Mouse (Mus musculus): ENCODE data around the gene Slc10a1.

The Slc10a1 gene

DNA sequence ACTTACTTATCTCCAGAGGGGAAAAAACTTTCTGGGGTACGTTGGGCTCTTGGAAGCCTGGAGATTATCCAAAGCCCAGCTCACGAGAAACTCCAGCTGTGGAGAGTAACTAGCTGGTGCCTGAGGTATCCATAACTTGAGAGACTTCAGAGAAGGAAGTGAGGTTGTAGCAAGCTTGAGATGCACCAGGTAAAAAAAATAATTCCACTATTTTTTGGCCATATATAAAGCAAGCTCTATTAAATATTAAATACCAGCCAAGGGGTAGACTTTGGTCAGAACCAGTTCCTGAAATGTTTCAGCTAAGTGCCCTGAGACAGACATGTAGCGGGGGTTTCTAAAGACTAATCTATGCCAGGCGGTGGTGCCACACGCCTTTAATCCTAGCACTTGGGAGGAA is at the start of gene Slc10a1:
Slc10a1 (minus strand) TSS at position 101 of the 400 bp plus-strand sequence.
- no peak for DNase-seq

DNA sequence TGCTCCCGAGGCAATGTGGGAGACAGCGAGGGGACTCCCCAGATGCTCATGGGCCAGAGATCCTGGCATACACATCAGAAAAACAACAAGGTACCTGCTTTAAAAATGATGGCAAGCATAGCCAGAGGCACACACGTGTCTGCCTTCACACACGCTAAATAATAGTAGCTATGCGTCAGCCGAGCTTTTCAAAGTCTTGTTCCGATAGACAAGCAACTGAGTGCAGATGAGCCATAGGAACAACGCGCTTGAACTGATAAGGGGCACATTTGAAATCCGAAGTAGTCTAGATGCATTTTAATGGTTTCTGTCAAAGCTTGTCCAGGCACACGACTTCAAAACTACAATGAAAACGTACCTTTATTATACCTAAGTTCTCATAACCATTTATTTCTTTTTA is 49.1 kb upstream of the Slc10a1 start:
- no peak for DNase-seq

DNA sequence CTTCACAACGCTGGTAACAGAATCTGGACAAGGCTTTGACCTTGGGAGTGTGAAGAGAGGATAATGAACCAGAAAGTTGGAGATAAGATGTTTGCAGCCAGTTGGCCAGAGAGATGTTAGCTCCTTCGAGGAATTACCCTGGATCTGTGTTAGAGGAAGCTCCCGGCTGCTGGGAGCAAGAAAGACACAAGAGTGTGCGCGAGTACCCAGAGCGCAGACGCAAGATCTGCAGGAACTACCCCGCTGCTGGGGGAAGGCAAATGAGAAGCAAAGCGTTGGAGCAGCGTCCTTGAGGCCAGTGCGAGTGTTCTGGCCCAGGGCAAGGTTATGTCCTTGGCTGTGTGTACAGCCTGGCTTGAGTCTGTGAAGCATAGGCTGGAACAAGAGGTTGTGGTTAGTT is 45.0 kb upstream of the Slc10a1 start:
- DNase-seq, result no peak

DNA sequence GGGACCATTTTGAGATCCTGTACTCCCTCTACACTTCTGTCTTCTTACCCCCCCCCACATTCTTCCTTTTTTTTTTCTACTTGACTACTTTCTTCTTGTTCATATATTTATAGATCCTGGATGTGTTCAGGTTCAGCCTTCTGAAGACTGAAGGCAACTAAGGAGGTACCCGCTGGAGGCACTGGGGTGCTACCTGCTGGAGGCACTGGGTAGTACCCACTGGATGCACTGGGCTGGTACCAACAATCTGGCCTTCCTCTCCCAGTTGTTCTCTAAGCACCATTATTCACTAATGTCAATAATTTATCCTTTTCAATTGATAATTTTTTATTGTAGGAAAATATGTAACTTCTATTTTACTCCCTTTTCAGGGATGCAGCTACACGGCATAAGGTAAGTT is 43.5 kb upstream of the Slc10a1 start:
- DNase-seq, result no peak

DNA sequence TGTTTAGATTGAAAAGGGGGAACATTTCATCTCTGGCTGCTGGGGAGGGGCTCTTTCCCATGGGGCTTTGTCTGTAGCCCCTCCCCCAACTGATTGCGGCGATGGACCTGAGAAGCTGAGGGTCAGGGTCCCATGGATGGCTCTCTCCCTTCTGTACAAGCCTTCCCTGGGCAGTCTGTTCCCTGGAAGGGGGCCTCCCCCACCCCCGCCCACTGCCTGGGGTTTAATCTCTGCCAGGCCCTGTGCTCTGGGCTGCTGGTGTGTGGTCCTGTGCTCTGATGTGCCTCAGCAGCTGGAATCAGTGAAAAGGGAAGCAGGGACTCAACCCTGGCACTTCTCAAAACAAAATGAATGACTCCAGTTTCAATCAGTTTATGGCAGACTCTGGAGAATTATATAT is 41.3 kb upstream of the Slc10a1 start:
- DNase-seq, result no peak

DNA sequence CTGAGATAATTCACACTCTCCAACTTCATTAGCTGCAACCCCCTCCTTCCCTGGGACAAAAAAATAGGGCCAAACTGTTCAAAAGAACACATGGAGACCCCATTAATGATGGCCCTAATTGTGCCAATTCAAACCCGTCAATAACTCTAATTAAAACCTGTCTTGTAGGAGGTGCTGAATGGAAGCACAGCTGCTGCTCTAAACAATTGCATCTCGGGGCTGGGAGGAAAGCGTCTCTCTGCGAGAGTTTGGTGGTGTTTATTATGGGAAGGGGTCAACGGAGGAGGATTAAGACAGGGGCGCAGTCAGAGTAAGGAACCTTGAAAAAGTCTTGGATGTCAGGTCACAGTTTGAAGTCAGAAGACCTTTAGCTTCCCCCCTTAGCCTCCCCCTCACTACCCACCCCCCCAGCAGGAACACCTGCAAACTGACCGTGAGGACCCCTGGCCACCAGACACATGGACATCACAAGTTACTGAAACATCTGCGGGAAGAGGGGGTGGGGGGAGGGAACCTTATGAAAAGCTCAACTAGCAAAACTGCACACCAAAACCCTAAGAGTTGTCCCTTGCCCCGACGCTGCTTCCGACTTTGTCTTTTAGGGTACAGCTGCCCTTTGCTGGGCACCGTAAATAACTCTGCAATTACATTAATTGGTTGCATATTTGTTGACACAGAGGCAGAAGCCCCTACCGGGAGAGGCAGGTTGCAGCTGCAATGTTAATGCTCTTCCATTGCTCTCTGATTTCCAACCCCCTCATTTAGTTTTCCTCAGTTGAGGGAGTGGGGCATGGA is 34.5 kb upstream of the Slc10a1 start:
- no peak for DNase-seq

DNA sequence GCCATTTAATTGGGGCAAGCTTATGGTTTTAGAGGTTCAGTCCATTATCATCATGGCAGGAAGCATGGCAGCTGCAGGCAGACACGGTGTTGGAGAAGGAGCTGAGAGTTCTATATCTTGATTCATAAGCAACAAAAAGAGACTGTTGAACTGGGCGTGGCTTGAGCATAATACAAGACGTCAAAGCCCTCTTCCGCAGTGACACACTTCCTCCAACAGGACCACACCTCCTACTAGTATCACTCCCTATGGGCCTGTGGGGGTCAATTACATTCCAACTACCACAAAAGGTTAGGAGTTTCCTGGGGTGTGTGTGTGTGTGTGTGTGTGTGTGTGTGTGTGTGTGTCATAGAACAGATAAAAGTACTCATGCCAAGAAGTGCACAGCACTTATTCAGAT is 32.4 kb upstream of the Slc10a1 start:
- no peak for DNase-seq

DNA sequence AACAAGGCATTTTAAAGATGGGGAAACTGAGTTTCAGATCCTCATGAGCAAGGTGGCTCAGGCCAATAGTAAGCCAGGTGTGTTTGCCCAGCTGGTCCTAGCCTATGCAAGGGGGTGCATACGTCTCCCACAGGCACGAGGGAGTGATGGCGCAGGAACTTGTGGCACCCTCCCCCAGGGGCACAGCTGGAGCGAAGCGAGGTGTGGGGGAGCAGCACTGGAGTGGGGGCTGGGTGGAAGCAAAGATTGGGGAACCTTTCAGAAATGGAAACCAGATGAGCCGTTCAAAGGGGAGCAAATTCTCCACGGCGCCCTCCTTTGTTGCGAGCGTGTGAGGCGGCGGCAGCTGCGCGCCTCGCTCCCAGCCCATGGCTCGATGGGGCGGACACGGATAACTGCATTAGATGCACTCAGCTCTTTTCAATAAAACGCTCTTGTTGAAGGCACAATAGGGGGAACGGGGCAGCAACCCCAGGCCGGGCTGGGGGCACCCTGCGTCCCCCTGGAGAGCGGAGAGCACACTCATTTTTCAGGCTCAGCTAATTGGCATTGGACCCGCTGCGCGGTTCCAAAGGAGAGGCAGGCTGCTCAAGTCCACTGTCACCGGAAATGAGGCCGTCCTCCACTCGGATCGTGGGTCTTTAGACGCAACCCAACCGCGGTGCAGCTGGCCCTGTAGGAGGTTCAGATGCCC is 30.2 kb upstream of the Slc10a1 start:
- no peak for DNase-seq

DNA sequence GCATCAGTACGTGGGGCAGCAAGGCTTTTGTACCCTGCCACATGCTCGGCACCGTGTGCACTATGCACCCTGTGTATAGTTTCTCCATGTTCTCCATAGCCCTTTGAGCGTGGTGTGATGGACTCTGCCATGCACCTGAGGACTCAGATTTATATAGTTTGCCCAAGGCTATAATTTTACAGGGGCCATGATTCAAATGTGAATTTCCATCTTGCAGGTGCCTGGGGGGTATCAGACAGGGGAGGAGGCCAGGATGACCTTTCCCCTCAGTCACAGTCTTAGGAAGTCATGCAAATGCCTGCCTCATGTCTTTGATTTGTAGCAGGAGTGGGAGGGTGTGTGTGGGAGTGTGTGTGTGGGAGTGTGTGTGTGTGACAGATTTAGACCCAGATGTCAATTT is 29.1 kb upstream of the Slc10a1 start:
- no peak for DNase-seq

DNA sequence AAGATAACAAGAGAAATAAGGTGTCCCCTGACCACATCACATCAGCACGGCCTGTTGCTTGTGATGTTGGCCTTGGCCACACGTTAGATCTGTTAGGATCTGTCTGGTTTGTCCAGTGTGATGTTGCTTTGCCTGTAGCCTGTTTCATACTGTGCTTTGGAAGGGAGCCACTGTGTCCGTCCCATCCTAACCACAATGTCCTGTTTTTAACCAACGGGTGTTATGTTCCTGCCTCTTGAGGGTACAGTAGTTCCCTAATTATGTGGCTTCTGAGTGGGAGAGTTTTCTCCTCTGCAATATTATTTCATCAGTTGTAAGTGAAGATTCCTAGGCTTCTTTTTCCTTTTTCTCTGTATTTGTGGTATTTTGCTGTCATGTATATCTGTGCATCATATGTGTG is 26.8 kb upstream of the Slc10a1 start:
- DNase-seq, result no peak

DNA sequence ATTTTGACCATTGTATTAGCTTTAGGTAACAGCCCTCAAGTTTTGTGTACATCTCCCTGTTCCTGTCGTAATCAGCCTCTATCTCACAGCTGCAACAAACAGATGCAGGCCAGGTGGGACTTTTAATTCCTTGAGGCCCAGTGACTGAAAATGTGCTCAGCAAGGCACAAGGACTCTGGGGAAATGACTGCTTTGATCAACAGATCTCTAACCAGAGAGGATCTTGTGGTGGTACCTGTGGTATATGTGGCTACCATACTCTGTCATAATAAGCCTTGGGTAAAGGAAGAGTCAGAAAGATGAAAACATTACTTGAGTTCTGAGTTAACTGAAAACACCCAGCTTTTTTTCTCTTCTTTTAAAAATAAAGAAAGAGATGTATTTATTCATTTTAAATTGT is 25.3 kb upstream of the Slc10a1 start:
- DNase-seq, result no peak

DNA sequence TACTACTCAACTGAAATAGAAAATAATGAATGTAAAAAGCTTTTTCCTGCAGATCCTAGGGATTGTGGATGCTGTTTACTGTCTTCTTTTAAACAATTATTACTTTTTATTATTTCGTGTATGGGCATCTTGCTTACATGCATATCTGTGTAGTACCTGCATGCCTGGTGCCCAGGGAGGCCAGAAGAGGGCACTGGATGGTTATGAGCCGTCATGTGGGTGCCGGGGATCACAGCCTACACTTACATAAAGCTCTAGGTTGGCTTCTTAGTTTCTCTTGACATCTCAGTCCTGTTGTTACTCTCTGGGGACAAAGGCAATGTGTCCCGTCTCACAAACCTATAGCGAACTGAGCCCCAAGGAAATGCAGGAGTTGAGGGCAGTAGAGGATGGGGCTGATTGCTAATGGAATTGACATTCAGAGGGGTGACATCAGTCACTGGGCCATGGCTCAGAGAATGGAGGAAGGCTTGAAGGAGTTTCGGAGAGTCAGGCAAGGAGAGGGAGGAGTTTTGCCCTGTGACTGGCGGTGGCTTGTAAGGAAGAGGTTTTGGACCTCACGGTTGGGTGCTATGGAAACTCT is 24.1 kb upstream of the Slc10a1 start:
- no peak for DNase-seq

DNA sequence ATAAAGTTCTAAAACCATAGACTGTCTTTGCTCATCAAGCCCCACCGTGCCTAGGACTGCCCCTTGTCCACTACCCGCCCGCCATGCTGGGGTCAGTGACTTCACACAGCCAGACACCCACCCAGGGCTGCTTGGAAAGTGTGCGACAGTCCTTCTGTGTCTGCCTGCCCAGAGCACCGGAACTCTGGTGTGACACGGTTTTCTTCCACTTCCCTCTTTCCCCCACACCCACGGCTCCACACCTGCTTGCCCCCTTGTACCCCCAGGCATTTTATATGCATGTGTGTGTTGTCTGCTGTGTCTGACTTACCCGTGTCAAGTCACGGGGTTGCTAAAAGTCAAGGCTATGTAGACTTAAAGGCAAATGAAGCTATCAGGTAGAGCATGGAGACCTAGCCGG is 23.3 kb upstream of the Slc10a1 start:
- DNase-seq, result no peak

DNA sequence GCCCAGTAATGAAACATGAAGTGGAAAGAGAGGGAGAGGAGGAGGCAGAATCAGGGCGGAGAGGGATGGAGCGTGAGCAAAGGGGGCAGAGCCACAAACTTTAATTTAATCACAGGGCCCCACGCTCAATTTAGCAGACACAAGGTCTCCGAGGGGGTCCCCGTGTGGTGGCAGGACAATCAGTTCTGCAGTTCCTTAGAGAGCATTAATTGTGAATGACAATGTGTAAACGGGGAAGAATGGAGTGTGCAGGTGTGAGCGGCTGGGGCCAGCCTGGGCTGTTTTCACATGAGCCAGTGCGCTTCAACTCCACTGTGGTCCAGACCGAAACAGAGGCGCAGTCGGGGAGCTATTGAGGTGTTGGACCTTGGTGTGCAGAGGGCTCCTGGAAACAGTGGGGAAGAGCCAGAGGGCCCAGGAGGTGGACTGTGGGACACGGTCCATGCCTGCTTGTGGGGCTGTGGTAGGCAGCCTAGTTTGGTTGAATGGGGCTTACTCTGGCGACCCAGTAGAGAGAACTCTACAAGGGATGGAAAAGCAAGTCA is 22.5 kb upstream of the Slc10a1 start:
- DNase-seq, result no peak

DNA sequence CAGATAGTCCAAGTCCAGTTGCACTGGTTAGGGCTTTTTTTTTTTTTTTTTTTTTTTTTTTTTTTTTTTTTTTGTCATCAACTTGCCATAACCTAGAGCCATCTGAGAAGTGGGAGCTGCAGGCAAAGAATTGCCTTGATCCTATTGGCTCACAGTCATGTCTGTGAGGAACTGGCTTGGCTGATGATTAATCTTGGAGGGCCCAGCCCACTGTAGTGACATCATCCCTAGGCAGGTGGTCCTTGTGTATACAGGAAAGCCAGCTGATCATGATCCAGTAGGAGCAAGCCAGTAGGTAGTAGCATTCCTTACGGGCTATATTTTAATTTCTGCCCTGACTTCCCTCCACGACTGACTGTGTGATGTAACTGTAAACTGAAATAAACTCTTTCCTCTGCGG is 19.8 kb upstream of the Slc10a1 start:
- DNase-seq, result no peak

DNA sequence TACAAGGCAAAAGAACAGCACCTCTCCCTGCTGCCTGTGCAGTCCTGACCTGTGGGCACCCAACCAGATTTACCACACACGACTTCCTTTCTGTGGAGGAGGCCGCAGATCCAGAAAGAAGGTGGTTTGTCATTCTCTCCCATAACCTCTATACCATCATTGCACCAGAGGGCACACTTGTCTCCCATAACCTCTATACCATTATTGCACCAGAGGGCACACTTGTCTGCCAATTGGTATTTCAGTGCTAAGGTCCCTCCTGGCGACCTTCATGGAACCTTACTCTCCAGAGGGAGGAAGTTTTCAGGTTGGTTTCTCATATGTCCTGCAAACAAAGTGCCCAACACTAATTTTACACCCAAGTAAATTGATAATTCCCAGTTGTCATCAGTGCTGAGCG is 18.1 kb upstream of the Slc10a1 start:
- DNase-seq, result no peak

DNA sequence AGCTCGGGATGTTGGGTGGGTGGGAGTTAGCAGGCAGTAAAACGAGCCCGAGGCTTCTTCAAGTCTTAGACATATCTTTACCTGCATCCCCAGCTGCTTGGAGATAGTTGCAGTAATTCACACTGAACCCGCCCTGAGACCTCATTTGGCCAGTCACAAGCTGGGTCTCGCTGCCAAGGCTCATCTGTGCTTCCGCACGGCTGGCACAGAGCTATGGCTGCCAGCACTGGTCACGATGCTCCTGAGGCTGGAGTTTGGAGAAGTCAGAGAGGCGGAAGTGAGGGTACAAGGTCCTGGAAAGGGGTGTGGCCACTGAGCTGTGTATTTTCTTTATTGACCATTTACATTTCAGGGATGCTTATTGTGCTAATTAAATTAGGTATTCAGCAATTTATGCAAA is 15.2 kb upstream of the Slc10a1 start:
- DNase-seq, result no peak

DNA sequence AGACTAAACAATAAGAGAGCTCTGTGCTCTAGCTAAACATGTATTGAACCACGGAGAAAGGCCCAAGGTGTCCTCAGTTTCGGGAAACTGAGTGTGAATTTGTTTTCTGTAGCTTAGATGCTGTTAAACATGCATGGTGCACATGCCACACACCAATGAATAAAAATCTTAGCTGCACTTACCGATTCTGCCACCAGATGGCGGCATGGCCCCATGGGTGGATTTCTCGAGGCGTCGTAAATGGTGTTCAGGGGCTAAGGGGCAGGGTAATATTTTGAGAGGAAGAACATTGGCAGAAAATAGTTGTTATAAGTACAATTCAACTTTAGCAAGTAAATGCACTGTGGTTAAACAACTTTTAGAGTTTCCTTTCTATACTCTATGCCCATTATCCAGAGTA is 13.8 kb upstream of the Slc10a1 start:
- peak; percentile 61 for DNase-seq

DNA sequence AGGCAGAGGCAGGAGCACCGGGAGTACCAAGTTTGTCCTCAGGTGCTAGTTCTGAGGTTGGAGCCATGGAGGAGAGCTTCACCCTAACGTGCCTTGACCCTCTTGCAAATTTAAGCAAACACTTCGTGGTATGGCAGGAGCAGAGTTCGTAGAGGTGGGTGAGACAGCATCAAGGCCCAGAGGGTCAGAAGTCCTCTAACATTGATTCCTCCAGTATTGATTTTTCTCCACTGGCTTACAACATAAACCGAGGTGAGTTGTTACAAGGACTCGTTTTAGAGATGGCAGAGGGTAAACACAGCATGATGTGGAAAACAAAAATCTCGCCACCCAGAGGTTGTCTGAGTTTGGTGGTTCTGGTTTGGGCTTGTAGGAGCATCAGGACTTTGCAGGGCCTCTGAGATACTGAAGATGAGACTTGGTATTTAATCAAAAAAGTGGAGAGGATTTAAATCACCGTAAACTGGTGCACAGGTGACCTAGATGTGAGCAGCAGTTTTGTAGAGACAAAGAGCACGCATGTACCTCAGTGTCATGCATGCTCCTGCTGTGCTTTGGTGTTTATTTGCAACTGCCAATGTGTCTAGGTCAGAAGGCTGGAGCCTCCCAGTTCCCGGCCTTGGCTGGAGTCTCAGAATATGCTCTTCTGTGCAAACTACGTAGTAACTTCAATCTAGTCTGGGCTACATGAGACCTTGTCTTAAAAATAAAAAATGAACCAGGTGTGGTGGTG is 7.6 kb upstream of the Slc10a1 start:
- no peak for DNase-seq

DNA sequence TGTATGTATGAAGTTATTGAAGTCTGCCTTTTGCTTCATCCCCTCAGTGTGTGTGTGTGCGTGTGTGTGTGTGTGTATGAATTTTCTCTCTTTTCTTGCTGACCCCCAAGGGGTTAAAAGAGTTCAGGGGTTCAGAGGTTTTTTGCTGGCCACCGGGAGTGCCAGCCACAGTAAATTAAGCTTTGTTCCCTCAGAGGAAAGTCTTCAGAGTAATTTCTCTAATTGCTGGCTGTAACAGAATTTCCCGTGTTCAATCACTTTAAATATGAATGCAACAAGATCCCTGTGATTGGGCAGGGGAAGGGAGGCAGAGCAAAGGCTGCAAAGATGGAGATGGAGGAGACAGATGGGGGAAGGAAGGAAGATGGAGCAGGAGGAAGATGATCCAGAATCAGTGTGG is 3.3 kb upstream of the Slc10a1 start:
- DNase-seq, result no peak

DNA sequence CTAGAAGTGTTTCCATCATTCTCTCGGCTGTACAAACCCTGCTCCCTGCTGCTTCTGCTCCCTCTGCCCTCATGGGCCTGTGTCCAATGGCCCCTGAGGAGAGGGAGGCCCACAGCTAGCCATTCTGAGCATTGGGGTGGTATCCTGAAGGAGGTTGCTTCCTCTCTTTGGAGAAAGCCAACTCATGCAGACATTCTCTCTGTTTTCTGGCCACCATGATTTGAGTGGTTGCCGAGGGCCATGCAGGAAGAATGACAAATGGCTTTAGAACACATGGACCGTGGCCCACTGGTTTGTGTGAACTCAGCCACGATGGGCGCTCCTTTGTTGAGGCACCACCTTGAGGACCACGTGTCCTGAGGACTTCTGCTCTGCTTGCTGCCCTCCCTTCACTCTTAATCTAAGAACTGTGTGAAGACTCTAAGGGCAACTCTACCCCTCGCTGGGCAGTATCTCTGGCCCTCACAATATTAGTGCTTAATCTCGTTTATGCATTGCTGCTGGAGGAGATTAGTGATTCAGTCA is 1.7 kb upstream of the Slc10a1 start:
- DNase-seq, result no peak

DNA sequence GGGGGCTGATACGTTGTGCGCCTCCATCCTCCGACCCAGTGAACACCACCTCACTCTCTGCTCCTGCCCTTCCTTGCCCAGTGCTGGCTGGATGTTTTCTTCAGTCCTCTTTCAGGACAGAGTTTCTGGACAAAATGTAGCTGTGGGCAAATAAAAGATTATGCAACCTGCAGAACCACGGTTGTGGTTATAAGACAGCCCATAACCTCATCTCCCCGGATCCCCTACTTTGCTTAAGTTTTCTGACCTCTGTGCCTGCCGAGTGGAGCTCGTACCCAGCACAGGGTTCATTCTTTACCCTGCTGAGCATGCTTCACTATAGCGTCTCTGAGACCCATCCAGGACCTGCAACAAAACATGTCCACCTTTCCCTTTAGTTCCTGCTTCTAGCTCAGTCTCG is 587 bp downstream of the Slc10a1 start:
- DNase-seq, result no peak
